Mouse (Mus musculus): Measurements from ENCODE around the gene Erbb3.

DNA sequence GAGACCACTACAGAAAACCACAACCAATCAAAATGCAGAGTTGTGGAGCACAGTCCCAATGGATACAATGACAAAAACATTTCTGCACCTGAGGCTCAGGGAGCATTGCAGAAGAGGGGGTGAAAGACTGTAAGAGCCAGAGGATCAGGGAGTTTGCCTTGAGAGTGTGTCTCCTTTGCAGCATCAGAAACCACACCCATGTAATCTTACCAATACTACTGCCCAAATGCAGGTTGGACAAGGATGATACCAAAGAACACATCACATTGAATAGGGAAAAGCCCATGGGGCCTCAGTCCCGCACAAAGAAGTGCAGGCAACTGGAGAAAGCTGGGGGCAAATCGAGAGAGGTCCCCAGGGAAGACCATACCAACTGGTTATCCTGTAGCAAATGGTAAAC, 40.3 kb upstream of the Erbb3 start:
- TF ChIP-seq CTCF (IDR thresholded peaks at IDR 0.05; ENCODE audit: low read depth, low read length): no peak
- TF ChIP-seq POLR2A (IDR thresholded peaks at IDR 0.05; ENCODE audit: borderline replicate concordance, low read depth, low read length): no peak

Measured in bone marrow macrophage, adult 2 months (primary cell).